Mouse (Mus musculus): ENCODE data around the gene Pmepa1. TPM values are rescaled to one million over a fixed set of nuclear protein-coding genes. Genes with fewer than 3 reads are reported as not detected.

The Pmepa1 gene
- polyA plus RNA-seq, 1 experiment from 2014 or later, result 7.2 TPM

DNA sequence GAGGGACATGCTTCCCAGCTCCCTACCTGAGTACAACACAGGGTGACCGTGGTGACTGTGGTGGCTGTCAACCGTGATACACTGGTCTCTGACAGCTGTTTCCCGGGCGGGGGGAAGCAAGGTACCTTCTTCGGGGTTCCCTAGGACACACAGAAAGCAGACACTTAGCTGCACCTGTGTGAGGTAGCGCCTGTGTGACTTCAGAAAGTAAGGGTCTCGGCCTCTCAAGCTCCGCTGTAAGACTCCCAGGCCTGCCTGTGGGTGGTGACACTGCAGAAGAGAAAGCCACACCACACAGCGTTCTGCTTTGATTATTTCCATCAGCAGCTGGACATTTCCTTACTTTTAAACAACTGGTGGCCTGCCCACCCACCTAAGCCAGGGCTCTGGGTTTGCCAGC, 4.8 kb downstream of the Pmepa1 start:
- H3K4me3 ChIP-seq (replicated peaks; ENCODE audit: low read length), result no peak overlapping the region
- WGBS, result 72% methylated on average over 9 of the region's 9 CpGs
- peak overlapping the region; percentile 97; the same call in 1 of the 2 replicates for H3K9ac ChIP-seq (ENCODE audit: low read length)
- H3K36me3 ChIP-seq (ENCODE audit: control insufficient read depth, insufficient read depth, low read length), result no peaks in the 10 kb centered on the region
- ATAC-seq (ENCODE audit: insufficient read depth, low FRiP score), result no peak
- no peaks in the 10 kb centered on the region for H3K27me3 ChIP-seq (ENCODE audit: control insufficient read depth, insufficient read depth, low read length)
- peak overlapping the region; percentile 52; the same call in 1 of the 2 replicates for H3K4me2 ChIP-seq (ENCODE audit: low read depth, low read length)
- no peaks in the 10 kb centered on the region for H3K9me3 ChIP-seq (replicated peaks; ENCODE audit: control insufficient read depth, low read length)
- H3K27ac ChIP-seq (ENCODE audit: low read length), result peak overlapping the region; percentile 24; the same call in 1 of the 2 replicates
- H3K4me1 ChIP-seq (ENCODE audit: control insufficient read depth, insufficient read depth, low read length), result peaks cover 63% of the 10 kb centered on the region

GRCm38 (mm10) chr2:173270601-173271248, 5.6 kb downstream of the Pmepa1 start:
- peaks cover 71% of the 10 kb centered on the region for H3K4me1 ChIP-seq (ENCODE audit: control insufficient read depth, insufficient read depth, low read length)
- H3K9me3 ChIP-seq (replicated peaks; ENCODE audit: control insufficient read depth, low read length), result no peaks in the 10 kb centered on the region
- no peaks in the 10 kb centered on the region for H3K36me3 ChIP-seq (ENCODE audit: control insufficient read depth, insufficient read depth, low read length)
- no peak overlapping the region for H3K4me3 ChIP-seq (replicated peaks; ENCODE audit: low read length)
- no peaks in the 10 kb centered on the region for H3K27me3 ChIP-seq (ENCODE audit: control insufficient read depth, insufficient read depth, low read length)
- peak overlapping the region; percentile 24; the same call in 1 of the 2 replicates for H3K9ac ChIP-seq (ENCODE audit: low read length)
- H3K4me2 ChIP-seq (ENCODE audit: low read depth, low read length), result no peak overlapping the region
- no peak for ATAC-seq (ENCODE audit: insufficient read depth, low FRiP score)
- H3K27ac ChIP-seq (ENCODE audit: low read length), result no peak overlapping the region
- WGBS, result 76% methylated on average over 11 of the region's 11 CpGs

- Histone ChIP-seq H3K4me3 (replicated peaks; ENCODE audit: low read length) (no peak overlapping the region), H3K27ac (ENCODE audit: low read length) (no peak overlapping the region), H3K4me2 (ENCODE audit: low read depth, low read length) (no peak overlapping the region), H3K9ac (ENCODE audit: low read length) (no peak overlapping the region), H3K36me3 (ENCODE audit: control insufficient read depth, insufficient read depth, low read length) (no peaks in the 10 kb centered on the region), H3K9me3 (replicated peaks; ENCODE audit: control insufficient read depth, low read length) (no peaks in the 10 kb centered on the region), H3K4me1 (ENCODE audit: control insufficient read depth, insufficient read depth, low read length) (peaks cover 76% of the 10 kb centered on the region), H3K27me3 (ENCODE audit: control insufficient read depth, insufficient read depth, low read length) (no peaks in the 10 kb centered on the region)
- no peak for ATAC-seq (ENCODE audit: insufficient read depth, low FRiP score)
- 53% methylated on average over 9 of the region's 9 CpGs for WGBS
Observed at GRCm38 (mm10) chr2:173270196-173270595, 6.1 kb downstream of the Pmepa1 start.

DNA sequence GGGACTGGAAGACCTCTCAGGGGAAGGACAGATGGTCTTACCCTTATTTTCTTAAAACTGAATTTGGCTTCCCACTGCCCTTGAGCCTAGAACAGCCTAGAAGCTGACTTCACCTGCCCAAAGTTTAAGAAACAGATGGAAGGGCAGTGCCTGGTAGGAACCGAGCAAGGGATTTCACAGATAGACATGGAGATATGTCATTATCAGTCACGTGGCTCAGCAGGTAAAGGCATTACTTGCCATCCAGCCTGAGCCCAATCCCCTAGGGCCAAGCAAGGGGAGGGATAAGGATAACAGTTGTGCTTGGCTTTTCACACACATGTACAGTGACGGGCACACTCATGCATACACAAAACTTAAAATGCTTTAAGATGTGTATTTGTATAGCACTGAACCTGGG, 8.8 kb downstream of the Pmepa1 start:
- Histone ChIP-seq H3K9me3 (replicated peaks; ENCODE audit: control insufficient read depth, low read length) (no peaks in the 10 kb centered on the region), H3K4me3 (replicated peaks; ENCODE audit: low read length) (no peak overlapping the region), H3K27ac (ENCODE audit: low read length) (no peak overlapping the region; the same call in 1 of the 2 replicates), H3K4me1 (ENCODE audit: control insufficient read depth, insufficient read depth, low read length) (peaks cover 80% of the 10 kb centered on the region), H3K9ac (ENCODE audit: low read length) (no peak overlapping the region), H3K4me2 (ENCODE audit: low read depth, low read length) (no peak overlapping the region), H3K36me3 (ENCODE audit: control insufficient read depth, insufficient read depth, low read length) (no peaks in the 10 kb centered on the region), H3K27me3 (ENCODE audit: control insufficient read depth, insufficient read depth, low read length) (no peaks in the 10 kb centered on the region)
- ATAC-seq (ENCODE audit: insufficient read depth, low FRiP score), result no peak
- 74% methylated on average over 3 of the region's 3 CpGs for WGBS

DNA sequence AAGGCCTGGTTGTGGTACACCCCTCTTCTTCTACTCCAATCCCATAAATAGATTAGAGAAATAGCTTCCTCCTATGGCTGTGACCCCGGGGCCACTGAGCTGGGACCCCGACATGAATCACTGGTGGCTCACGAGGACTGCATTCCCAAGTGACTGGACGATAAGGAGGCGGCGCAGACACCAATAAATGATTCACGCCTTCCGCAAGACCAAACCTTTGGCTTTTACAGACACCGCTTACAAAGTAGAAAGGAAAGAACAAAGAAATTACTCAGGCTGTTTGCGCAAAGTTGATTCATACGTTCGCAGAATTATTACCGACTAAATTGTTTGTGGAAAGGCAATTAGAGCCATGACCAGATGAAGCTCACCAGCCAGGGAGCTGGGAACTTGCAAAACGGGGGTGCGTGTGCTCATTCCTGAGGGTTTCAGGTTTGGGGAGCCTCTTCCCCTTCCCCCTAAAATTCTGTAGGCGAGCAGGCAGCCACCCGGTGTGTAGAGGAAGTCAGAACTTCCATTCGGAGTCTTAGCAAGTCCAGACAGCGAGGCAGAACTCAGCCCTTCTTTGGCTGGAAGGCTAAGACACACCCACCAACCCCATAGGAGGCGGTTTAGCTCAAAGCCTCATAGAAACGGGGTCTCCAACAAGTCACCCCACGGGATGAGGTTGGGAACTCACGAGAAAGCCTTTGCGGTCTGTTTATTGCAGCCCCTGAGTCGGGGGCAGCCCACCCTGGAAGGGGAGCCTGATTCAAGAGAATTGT, 9.8 kb downstream of the Pmepa1 start:
- peak overlapping the region; percentile 38; the same call in 1 of the 2 replicates for H3K4me2 ChIP-seq (ENCODE audit: low read depth, low read length)
- H3K4me1 ChIP-seq (ENCODE audit: control insufficient read depth, insufficient read depth, low read length), result peaks cover 77% of the 10 kb centered on the region
- H3K27ac ChIP-seq (ENCODE audit: low read length), result peak overlapping the region; percentile 83
- H3K27me3 ChIP-seq (ENCODE audit: control insufficient read depth, insufficient read depth, low read length), result no peaks in the 10 kb centered on the region
- ATAC-seq (ENCODE audit: insufficient read depth, low FRiP score), result no peak
- no peak overlapping the region for H3K4me3 ChIP-seq (replicated peaks; ENCODE audit: low read length)
- H3K36me3 ChIP-seq (ENCODE audit: control insufficient read depth, insufficient read depth, low read length), result no peaks in the 10 kb centered on the region
- WGBS, result 55% methylated on average over 25 of the region's 25 CpGs
- H3K9me3 ChIP-seq (replicated peaks; ENCODE audit: control insufficient read depth, low read length), result no peaks in the 10 kb centered on the region
- H3K9ac ChIP-seq (ENCODE audit: low read length), result no peak overlapping the region; the same call in 1 of the 2 replicates

DNA sequence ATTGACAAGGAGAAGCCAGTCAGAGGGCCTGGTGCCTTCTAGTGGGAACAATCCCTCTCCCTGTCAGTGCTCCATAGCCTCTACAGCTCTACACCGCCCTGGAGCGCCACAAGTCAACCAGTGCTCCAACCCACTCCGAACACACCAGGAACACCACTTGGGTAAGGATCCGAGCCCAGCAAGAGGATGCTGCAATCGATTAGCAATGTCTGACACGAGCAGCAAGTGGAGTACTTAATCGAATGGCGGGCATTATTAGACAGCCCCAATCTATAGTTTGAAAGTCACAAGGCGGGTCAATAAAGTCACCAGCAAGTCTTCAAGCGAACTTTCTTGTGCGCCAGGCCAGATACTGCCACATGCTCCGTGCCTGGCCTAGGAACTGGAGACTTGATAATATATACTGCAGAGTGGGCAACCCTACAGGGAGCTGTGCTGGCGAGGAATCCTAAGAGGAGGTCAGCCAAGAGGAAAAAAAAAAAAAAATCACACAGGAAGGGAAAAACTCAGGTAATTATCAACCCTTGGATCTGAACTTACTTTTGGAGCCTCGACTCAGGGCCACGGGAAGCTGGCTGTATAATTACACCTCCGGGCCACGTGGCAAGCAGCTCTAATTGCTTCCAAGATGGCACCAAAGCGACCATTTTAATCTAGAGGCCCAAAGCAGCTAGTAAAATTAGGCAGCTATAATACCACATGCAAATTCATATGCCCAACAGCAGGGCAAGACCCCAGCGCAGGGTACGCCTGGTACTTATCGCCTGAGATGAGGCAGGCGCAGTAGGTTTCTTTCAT, 10.7 kb downstream of the Pmepa1 start:
- Histone ChIP-seq H3K9ac (ENCODE audit: low read length) (peak overlapping the region; percentile 26; the same call in 1 of the 2 replicates), H3K4me3 (replicated peaks; ENCODE audit: low read length) (no peak overlapping the region), H3K36me3 (ENCODE audit: control insufficient read depth, insufficient read depth, low read length) (no peaks in the 10 kb centered on the region), H3K4me2 (ENCODE audit: low read depth, low read length) (no peak overlapping the region), H3K4me1 (ENCODE audit: control insufficient read depth, insufficient read depth, low read length) (peaks cover 78% of the 10 kb centered on the region), H3K9me3 (replicated peaks; ENCODE audit: control insufficient read depth, low read length) (no peaks in the 10 kb centered on the region), H3K27me3 (ENCODE audit: control insufficient read depth, insufficient read depth, low read length) (no peaks in the 10 kb centered on the region), H3K27ac (ENCODE audit: low read length) (peak overlapping the region; percentile 83)
- no peak for ATAC-seq (ENCODE audit: insufficient read depth, low FRiP score)
- 87% methylated on average over 22 of the region's 22 CpGs for WGBS

GRCm38 (mm10) chr2:173264467-173265128, 11.7 kb downstream of the Pmepa1 start:
- peaks cover 78% of the 10 kb centered on the region for H3K4me1 ChIP-seq (ENCODE audit: control insufficient read depth, insufficient read depth, low read length)
- H3K4me2 ChIP-seq (ENCODE audit: low read depth, low read length), result no peak overlapping the region
- no peaks in the 10 kb centered on the region for H3K9me3 ChIP-seq (replicated peaks; ENCODE audit: control insufficient read depth, low read length)
- H3K27me3 ChIP-seq (ENCODE audit: control insufficient read depth, insufficient read depth, low read length), result no peaks in the 10 kb centered on the region
- peak overlapping the region; percentile 77 for H3K27ac ChIP-seq (ENCODE audit: low read length)
- WGBS, result 32% methylated on average over 13 of the region's 13 CpGs
- H3K9ac ChIP-seq (ENCODE audit: low read length), result peak overlapping the region; percentile 49
- no peak overlapping the region for H3K4me3 ChIP-seq (replicated peaks; ENCODE audit: low read length)
- peak; percentile 52 for ATAC-seq (ENCODE audit: insufficient read depth, low FRiP score)
- no peaks in the 10 kb centered on the region for H3K36me3 ChIP-seq (ENCODE audit: control insufficient read depth, insufficient read depth, low read length)

DNA sequence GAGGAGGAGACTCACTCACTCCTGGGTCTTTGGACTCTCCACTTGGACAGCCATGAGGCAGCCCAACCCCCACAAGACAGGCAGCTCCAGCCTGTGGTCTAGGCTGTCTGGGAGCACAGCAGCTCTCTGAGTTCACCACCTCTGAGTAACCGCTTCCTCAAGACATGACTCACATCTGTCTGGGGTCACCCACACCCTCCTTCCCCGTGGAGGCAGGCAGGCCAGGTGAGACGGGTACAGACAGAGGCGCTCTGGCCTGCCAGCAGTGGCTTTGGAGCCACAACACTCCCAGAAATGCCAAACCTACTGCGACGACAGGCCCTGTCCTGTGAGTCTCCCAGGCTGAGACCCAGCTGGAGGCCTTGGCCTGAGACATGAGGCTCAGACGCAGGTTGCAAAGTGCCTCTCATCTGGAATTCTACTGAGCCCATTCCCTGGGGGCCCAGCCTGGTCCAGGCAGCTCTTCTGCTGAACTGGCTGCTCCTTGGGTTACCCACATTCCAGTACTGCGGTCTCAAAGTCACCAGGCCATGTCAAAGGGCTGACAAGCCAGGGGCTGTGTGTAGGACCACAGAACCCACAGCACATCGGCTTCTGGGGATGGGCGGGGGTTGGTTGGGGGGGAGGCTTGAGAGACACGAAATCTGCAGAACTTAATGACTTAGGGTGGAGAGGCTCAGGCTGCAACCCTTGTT, 12.6 kb downstream of the Pmepa1 start:
- ATAC-seq (ENCODE audit: insufficient read depth, low FRiP score), result peak; percentile 54
- Histone ChIP-seq H3K9me3 (replicated peaks; ENCODE audit: control insufficient read depth, low read length) (no peaks in the 10 kb centered on the region), H3K27me3 (ENCODE audit: control insufficient read depth, insufficient read depth, low read length) (no peaks in the 10 kb centered on the region), H3K4me1 (ENCODE audit: control insufficient read depth, insufficient read depth, low read length) (peaks cover 84% of the 10 kb centered on the region), H3K4me2 (ENCODE audit: low read depth, low read length) (no peak overlapping the region), H3K36me3 (ENCODE audit: control insufficient read depth, insufficient read depth, low read length) (no peaks in the 10 kb centered on the region), H3K4me3 (replicated peaks; ENCODE audit: low read length) (no peak overlapping the region), H3K9ac (ENCODE audit: low read length) (peak overlapping the region; percentile 49), H3K27ac (ENCODE audit: low read length) (peak overlapping the region; percentile 77)
- WGBS, result 48% methylated on average over 11 of the region's 11 CpGs
